Mouse (Mus musculus) cortical plate, adult 2 months (tissue): Measurements from ENCODE around the gene Actl7b.

Source experiments
- CTCF ChIP-seq: fragments of 200-500 bp; IDR thresholded peaks from 2 replicates; pipeline ENCODE4 v1.5.1; 2011; ENCODE audit warnings: mild to moderate bottlenecking, control low read depth, low read length; ENCODE audit not compliant: insufficient read depth; ENCODE audit errors: extremely low read depth
- POLR2A ChIP-seq: fragments of 200-500 bp; IDR thresholded peaks from 2 replicates; pipeline ENCODE4 v1.6.1; 2011; ENCODE audit warnings: mild to moderate bottlenecking, low read length, control low read depth; ENCODE audit not compliant: insufficient read depth; ENCODE audit errors: extremely low read depth

DNA sequence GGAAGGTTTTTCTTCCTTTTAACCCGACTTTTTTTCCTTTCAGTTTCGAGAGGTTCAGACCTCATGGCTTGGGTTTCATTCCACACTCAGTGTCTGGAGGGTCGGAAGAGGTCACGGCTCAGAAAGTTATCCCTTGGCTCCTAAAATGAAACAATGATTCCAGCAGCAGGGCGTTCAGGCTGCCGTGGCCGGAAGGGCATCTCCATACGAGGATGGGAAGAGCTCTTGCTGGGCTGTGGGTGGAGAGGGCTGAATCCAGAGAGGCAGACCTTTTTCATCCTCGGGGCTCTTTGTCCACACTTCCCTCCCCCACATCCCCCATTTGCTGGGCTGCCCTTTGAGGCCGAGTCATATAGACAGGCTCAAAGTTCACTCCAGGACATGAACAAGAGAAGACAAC is 39.0 kb downstream of the Actl7b start:
- TF ChIP-seq CTCF (no peak), POLR2A (no peak)
